Mouse (Mus musculus) midbrain, embryonic 14.5 days (tissue): ENCODE measurements around the gene Gm20219. TPM values are rescaled to one million over a fixed set of nuclear protein-coding genes. Genes with fewer than 3 reads are reported as not detected.
A peak's percentile ranks its signal among the peaks of the same experiment; 100 is the strongest.

Experiments
- ATAC-seq: fragments of 200-750 bp; cut with Nextera tagmentation; 2 replicates; pipeline ENCODE4 v1.8.0; 2017; ENCODE audit warnings: moderate number of reproducible peaks, moderate library complexity; ENCODE audit not compliant: low FRiP score, low TSS enrichment
- DNase-seq: peaks from one replicate; pipeline ENCODE4 v3.0.0-alpha.2; 2015
- H3K27ac ChIP-seq: fragments of 300-500 bp; sonication (generic); replicated peaks from 2 replicates; pipeline ENCODE4 v1.5.1; 2014; ENCODE audit warnings: mild to moderate bottlenecking, low read depth, low read length, moderate library complexity
- H3K27me3 ChIP-seq: fragments of 300-500 bp; sonication (generic); 2 replicates; pipeline ENCODE4 v1.6.1; 2014; ENCODE audit warnings: low read length, control low read depth, mixed read lengths; ENCODE audit not compliant: control insufficient read depth, insufficient read depth
- H3K36me3 ChIP-seq: fragments of 300-500 bp; sonication (generic); 2 replicates; pipeline ENCODE4 v1.6.1; 2014; ENCODE audit warnings: low read length, control low read depth; ENCODE audit not compliant: control insufficient read depth, insufficient read depth
- H3K4me1 ChIP-seq: fragments of 300-500 bp; sonication (generic); 2 replicates; pipeline ENCODE4 v1.6.1; 2014; ENCODE audit warnings: mild to moderate bottlenecking, antibody characterized with exemption, low read length, control low read depth; ENCODE audit not compliant: control insufficient read depth, insufficient read depth
- H3K4me2 ChIP-seq: fragments of 300-500 bp; sonication (generic); 2 replicates; pipeline ENCODE4 v1.6.1; 2014; ENCODE audit warnings: mild to moderate bottlenecking, low read length, moderate library complexity
- H3K4me3 ChIP-seq: fragments of 300-500 bp; sonication (generic); replicated peaks from 2 replicates; pipeline ENCODE4 v1.5.1; 2014; ENCODE audit warnings: low read depth, low read length
- H3K9ac ChIP-seq: fragments of 300-500 bp; sonication (generic); replicated peaks from 2 replicates; pipeline ENCODE4 v1.6.1; 2014; ENCODE audit warnings: mild to moderate bottlenecking, low read length, moderate library complexity
- H3K9me3 ChIP-seq: fragments of 300-500 bp; sonication (generic); 2 replicates; pipeline ENCODE4 v1.6.1; 2016; ENCODE audit warnings: low read length, control low read depth, mixed read lengths; ENCODE audit not compliant: control insufficient read depth
- WGBS: fragments of 180-500 bp; shearing (Covaris S2); extraction: QIAGEN DNeasy Blood & Tissue Kit; methylation state at CpG from one replicate; pipeline ENCODE4 v1.1.7; 2014; 5-methylcytosine and 5-hydroxymethylcytosine counted together
- polyA plus RNA-seq: library from polyadenylated mRNA; unstranded; fragments of >200 nt; fragmentation: Nextera tagmentation; extraction: Ambion mirVana; gene quantifications from 2 replicates; pipeline ENCODE4 v1.2.1, GENCODE M21; 2014

The Gm20219 gene
- polyA plus RNA-seq, 1 experiment from 2014 or later, result 0.95 TPM

- ATAC-seq, result no peak
- 90% methylated on average over 29 of the region's 29 CpGs for WGBS
- peaks cover 100% of the 10 kb centered on the region for H3K36me3 ChIP-seq
These were observed 12.1 kb upstream of the Gm20219 start for GRCm38 (mm10) chr17:56566293-56566692.

GRCm38 (mm10) chr17:56561866-56562265, 7.7 kb upstream of the Gm20219 start:
- DNase-seq (no peak), ATAC-seq (no peak)
- Histone ChIP-seq H3K9ac (no peak overlapping the region), H3K4me1 (no peaks in the 10 kb centered on the region), H3K4me2 (no peak overlapping the region), H3K27me3 (no peaks in the 10 kb centered on the region), H3K4me3 (no peak overlapping the region), H3K27ac (no peak overlapping the region), H3K36me3 (peaks cover 61% of the 10 kb centered on the region), H3K9me3 (no peaks in the 10 kb centered on the region)
- WGBS, result 91% methylated on average over 2 of the region's 2 CpGs

More at GRCm38 (mm10) chr17:56566293-56566692, 12.1 kb upstream of the Gm20219 start:
- H3K9me3 ChIP-seq, result no peaks in the 10 kb centered on the region
- no peaks in the 10 kb centered on the region for H3K27me3 ChIP-seq
- H3K4me3 ChIP-seq, result no peak overlapping the region
- H3K4me1 ChIP-seq, result no peaks in the 10 kb centered on the region
- no peak overlapping the region for H3K9ac ChIP-seq
- no peak overlapping the region for H3K4me2 ChIP-seq
- no peak overlapping the region for H3K27ac ChIP-seq
- DNase-seq, result no peak

- WGBS, result 92% methylated on average over 1 of the region's 1 CpGs
- no peak for ATAC-seq
- no peak for DNase-seq
- H3K4me1 ChIP-seq, result no peaks in the 10 kb centered on the region
- H3K9ac ChIP-seq, result no peak overlapping the region
- H3K36me3 ChIP-seq, result peaks cover 44% of the 10 kb centered on the region
- no peaks in the 10 kb centered on the region for H3K9me3 ChIP-seq
- no peaks in the 10 kb centered on the region for H3K27me3 ChIP-seq
- H3K27ac ChIP-seq, result no peak overlapping the region
- no peak overlapping the region for H3K4me2 ChIP-seq
- H3K4me3 ChIP-seq, result no peak overlapping the region
These were observed 5.9 kb upstream of the Gm20219 start for GRCm38 (mm10) chr17:56560131-56560530.

- Histone ChIP-seq H3K4me2 (no peak overlapping the region), H3K4me1 (no peaks in the 10 kb centered on the region), H3K27ac (no peak overlapping the region), H3K36me3 (peaks cover 37% of the 10 kb centered on the region), H3K4me3 (no peak overlapping the region), H3K9me3 (no peaks in the 10 kb centered on the region), H3K9ac (no peak overlapping the region), H3K27me3 (no peaks in the 10 kb centered on the region)
- ATAC-seq, result no peak
- WGBS, result 75% methylated on average over 3 of the region's 3 CpGs
- no peak for DNase-seq
These were observed 5.2 kb upstream of the Gm20219 start for GRCm38 (mm10) chr17:56559386-56559785.

DNA sequence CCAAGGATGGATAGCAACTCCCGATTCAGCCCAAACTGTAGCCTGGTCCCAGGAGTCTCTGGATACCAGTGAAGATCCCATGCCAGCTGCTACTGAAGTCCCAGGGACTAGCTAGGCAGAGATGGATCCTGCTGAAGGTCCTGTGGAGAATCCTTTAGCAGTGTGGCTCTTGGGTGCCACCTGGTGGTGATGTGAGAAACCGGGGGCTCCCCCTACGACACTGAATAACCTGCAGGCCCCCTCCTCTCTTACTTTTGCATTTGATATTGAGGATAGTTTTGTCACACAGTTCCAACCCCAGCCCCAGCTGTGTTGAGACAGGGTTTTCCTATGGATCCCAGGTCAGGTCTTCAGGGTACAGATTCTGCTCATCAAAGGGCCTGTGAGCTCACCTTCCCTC, 4.3 kb upstream of the Gm20219 start:
- H3K4me1 ChIP-seq, result no peaks in the 10 kb centered on the region
- H3K36me3 ChIP-seq, result peaks cover 27% of the 10 kb centered on the region
- no peak overlapping the region for H3K9ac ChIP-seq
- no peaks in the 10 kb centered on the region for H3K27me3 ChIP-seq
- peak overlapping the region; percentile 52; the same call in 1 of the 2 replicates for H3K27ac ChIP-seq
- no peak overlapping the region for H3K4me3 ChIP-seq
- 18% methylated on average over 3 of the region's 3 CpGs for WGBS
- ATAC-seq (peak; percentile 59), DNase-seq (peak; percentile 86)
- H3K9me3 ChIP-seq, result no peaks in the 10 kb centered on the region
- no peak overlapping the region for H3K4me2 ChIP-seq

DNA sequence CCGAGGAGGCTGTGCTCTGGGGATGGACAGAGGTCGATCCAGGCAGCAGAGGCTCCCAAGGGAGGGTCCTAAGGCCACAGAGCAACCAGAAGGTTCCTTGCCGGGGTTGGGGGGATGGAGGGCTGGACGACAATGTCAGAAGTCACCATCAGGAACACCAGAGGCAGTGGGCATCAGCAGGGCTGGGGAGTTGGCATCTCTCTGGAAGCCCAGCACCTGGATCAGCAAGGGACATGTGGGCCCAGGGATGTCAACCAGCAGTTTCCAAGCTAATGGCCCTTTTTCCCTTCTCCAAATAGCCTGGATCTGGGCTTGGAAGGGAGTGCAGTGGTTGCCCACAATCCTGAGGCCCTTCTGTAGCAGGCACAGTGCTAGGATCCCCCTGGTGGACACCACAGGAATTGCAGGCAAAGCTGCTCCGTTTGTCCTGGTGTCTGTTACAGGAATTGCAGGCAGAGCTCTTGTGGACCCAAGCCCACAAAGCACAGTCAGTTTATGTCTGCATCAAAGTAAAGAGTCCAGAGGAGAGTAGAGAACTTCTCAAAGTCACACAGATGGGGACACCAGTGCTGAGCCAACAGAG, 1.3 kb downstream of the Gm20219 start:
- Histone ChIP-seq H3K27me3 (no peaks in the 10 kb centered on the region), H3K4me2 (no peak overlapping the region), H3K4me1 (peaks cover 25% of the 10 kb centered on the region), H3K4me3 (no peak overlapping the region), H3K36me3 (no peaks in the 10 kb centered on the region), H3K9ac (no peak overlapping the region), H3K9me3 (no peaks in the 10 kb centered on the region), H3K27ac (peak overlapping the region; percentile 93)
- WGBS, result 56% methylated on average over 5 of the region's 5 CpGs
- ATAC-seq (peak; percentile 15; the same call in 1 of the 2 replicates), DNase-seq (peak; percentile 83)

GRCm38 (mm10) chr17:56551841-56552581, 2.2 kb downstream of the Gm20219 start:
- peaks cover 32% of the 10 kb centered on the region for H3K4me1 ChIP-seq

GRCm38 (mm10) chr17:56550784-56551475, 3.3 kb downstream of the Gm20219 start:
- Histone ChIP-seq H3K27ac (peak overlapping the region; percentile 93), H3K36me3 (no peaks in the 10 kb centered on the region), H3K4me1 (peaks cover 37% of the 10 kb centered on the region), H3K4me2 (no peak overlapping the region), H3K9ac (no peak overlapping the region), H3K27me3 (no peaks in the 10 kb centered on the region), H3K9me3 (no peaks in the 10 kb centered on the region), H3K4me3 (no peak overlapping the region)
- ATAC-seq (no peak), DNase-seq (no peak)
- WGBS, result 82% methylated on average over 12 of the region's 12 CpGs

More at GRCm38 (mm10) chr17:56551841-56552581, 2.2 kb downstream of the Gm20219 start:
- DNase-seq (peak; percentile 81), ATAC-seq (peak; percentile 83)
- Histone ChIP-seq H3K36me3 (no peaks in the 10 kb centered on the region), H3K4me2 (no peak overlapping the region), H3K9ac (0 out of 2 replicates have a peak overlapping the region, but pooled peaks have one; percentile 6), H3K9me3 (no peaks in the 10 kb centered on the region), H3K27ac (peak overlapping the region; percentile 93), H3K27me3 (no peaks in the 10 kb centered on the region), H3K4me3 (no peak overlapping the region)
- 19% methylated on average over 6 of the region's 6 CpGs for WGBS
